8 mouse cellular contexts compared by ENCODE assay signal in the genomic region with DNA sequence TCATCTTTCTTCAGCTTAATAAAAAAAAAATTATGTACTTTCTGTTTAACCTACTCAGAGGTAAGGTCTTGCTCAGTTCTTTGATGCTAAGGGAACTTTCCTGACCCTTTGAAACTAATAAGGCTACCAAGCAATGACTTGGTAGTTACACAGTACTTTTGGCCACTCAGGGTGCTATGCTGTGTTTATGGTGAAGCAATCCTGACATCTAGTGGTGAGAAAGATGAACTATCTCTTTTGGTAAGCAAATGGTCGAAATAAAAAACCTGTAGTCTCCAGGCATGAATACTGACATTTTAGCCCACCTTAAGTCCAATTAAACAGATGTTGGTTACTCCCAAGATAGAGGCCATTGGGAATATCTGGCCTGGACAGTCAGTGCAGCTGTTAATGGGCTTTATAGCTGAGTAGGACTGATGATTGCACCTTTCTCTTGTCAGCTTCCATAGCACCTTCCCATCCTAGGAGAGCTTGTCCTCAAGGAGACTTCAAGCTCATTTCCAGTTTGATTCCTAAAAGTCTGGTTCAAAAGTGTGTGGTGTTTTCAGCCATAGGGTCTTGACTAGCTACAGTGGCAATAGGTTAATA.
DNase-seq lines count a peak whose midpoint lies in the region; ATAC-seq and TF ChIP-seq lines count a peak whose summit lies in the region.

No protein-coding gene starts in this region.

- H3K36me3 ChIP-seq in liver, embryonic 11.5 days (ENCODE audit: control insufficient read depth, insufficient read depth, low read length) = no peaks in the 10 kb centered on the region
- no peaks in the 10 kb centered on the region for H3K36me3 ChIP-seq in liver, embryonic 12.5 days
- no peaks in the 10 kb centered on the region for H3K36me3 ChIP-seq in liver, embryonic 14.5 days (replicated peaks; ENCODE audit: control insufficient read depth, insufficient read depth, low read depth)
- no peaks in the 10 kb centered on the region for H3K36me3 ChIP-seq in splenic B cell, adult 2 months (ENCODE audit: control insufficient read depth, insufficient read depth, low read length, poor library complexity, severe bottlenecking)

- no peak overlapping the region for H3K4me2 ChIP-seq in liver, embryonic 11.5 days
- H3K4me2 ChIP-seq in liver, embryonic 12.5 days = no peak overlapping the region
- H3K4me2 ChIP-seq in liver, embryonic 14.5 days (ENCODE audit: low read depth) = no peak overlapping the region

- H3K4me1 ChIP-seq in liver, embryonic 11.5 days (replicated peaks; ENCODE audit: control insufficient read depth, insufficient read depth, low read length) = no peaks in the 10 kb centered on the region
- no peaks in the 10 kb centered on the region for H3K4me1 ChIP-seq in liver, embryonic 12.5 days
- H3K4me1 ChIP-seq in liver, embryonic 14.5 days (replicated peaks; ENCODE audit: control insufficient read depth in 2 of 2, insufficient read depth in 2 of 2, low read length in 1 of 2) = no peaks in the 10 kb centered on the region

- 5% methylated on average over 1 of the region's 1 CpGs for WGBS in liver, embryonic 11.5 days
- 6% methylated on average over 1 of the region's 1 CpGs for WGBS in liver, embryonic 12.5 days (ENCODE audit: insufficient replicate concordance)
- WGBS in liver, embryonic 14.5 days (ENCODE audit: insufficient replicate concordance) = 11% methylated on average over 1 of the region's 1 CpGs

- no peak overlapping the region for H3K27ac ChIP-seq in liver, embryonic 11.5 days (ENCODE audit: low read depth, low read length)
- no peak overlapping the region for H3K27ac ChIP-seq in liver, embryonic 12.5 days
- no peak overlapping the region for H3K27ac ChIP-seq in liver, embryonic 14.5 days

- H3K27me3 ChIP-seq in liver, embryonic 11.5 days (replicated peaks; ENCODE audit: control insufficient read depth, insufficient read depth, low read length) = no peaks in the 10 kb centered on the region
- H3K27me3 ChIP-seq in liver, embryonic 12.5 days (replicated peaks) = no peaks in the 10 kb centered on the region
- no peaks in the 10 kb centered on the region for H3K27me3 ChIP-seq in liver, embryonic 14.5 days (ENCODE audit: control insufficient read depth, insufficient read depth, low read length)
- H3K27me3 ChIP-seq in splenic B cell, adult 2 months (ENCODE audit: control insufficient read depth, insufficient read depth, low read length, poor library complexity, severe bottlenecking) = no peaks in the 10 kb centered on the region

- ATAC-seq in liver, embryonic 11.5 days (replicated peaks; ENCODE audit: low FRiP score) = peak; percentile 57
- no peak for ATAC-seq in liver, embryonic 12.5 days
- no peak for ATAC-seq in liver, embryonic 14.5 days (ENCODE audit: insufficient read depth)

- no peak for TF ChIP-seq EP300 in liver, embryonic 14.5 days (IDR thresholded peaks at IDR 0.05; ENCODE audit: low read depth)

- H3K4me3 ChIP-seq in liver, embryonic 11.5 days (ENCODE audit: low read depth, low read length) = no peak overlapping the region
- no peak overlapping the region for H3K4me3 ChIP-seq in liver, embryonic 12.5 days
- no peak overlapping the region for H3K4me3 ChIP-seq in liver, embryonic 14.5 days (ENCODE audit: insufficient read depth in 1 of 2, low read depth in 2 of 2, low read length in 2 of 2)

- no peak overlapping the region for H3K9ac ChIP-seq in liver, embryonic 11.5 days (ENCODE audit: low read depth, low read length)
- H3K9ac ChIP-seq in liver, embryonic 12.5 days = no peak overlapping the region
- H3K9ac ChIP-seq in liver, embryonic 14.5 days (replicated peaks) = no peak overlapping the region

- peak; percentile 49; the same call in 1 of the 2 replicates for TF ChIP-seq CTCF in liver, embryonic 14.5 days (IDR thresholded peaks at IDR 0.05; ENCODE audit: low read depth)

- DNase-seq in cerebellum, adult 9-10 months = peak; percentile 27
- DNase-seq in cerebellum, adult 18-20 months = no peak
- DNase-seq in liver, embryonic 11.5 days (ENCODE audit: low spot score) = no peak
- DNase-seq in fibroblast of lung, adult 2 months (ENCODE audit: low read depth) = peak; percentile 7
- peak; percentile 2 to 17 (median 11) for DNase-seq in liver, embryonic 14.5 days (ENCODE audit: low read depth in 3 of 3, low spot score in 3 of 3)
- peak; percentile 49 for DNase-seq in splenic B cell, adult 2 months (ENCODE audit: low read depth, low spot score)
- DNase-seq in adrenal gland, postnatal 14 days = no peak

- H3K9me3 ChIP-seq in liver, embryonic 11.5 days (ENCODE audit: control insufficient read depth, low read length) = no peaks in the 10 kb centered on the region
- no peaks in the 10 kb centered on the region for H3K9me3 ChIP-seq in liver, embryonic 12.5 days (replicated peaks)
- H3K9me3 ChIP-seq in liver, embryonic 14.5 days (ENCODE audit: control insufficient read depth, low read length) = no peaks in the 10 kb centered on the region

Comparison
In these comparisons a context has a peak if more than half of its experiments do, and no peak if none do; other contexts are left out.
1. DNase-seq: peak in cerebellum, adult 9-10 months (single experiment), fibroblast of lung, adult 2 months (single experiment), liver, embryonic 14.5 days (3 of 3) and splenic B cell, adult 2 months (single experiment); none in cerebellum, adult 18-20 months (0 of 2), liver, embryonic 11.5 days (single experiment) and adrenal gland, postnatal 14 days (single experiment).